Mouse (Mus musculus) intestine, postnatal 0 days (tissue): ENCODE data around the gene Tcf15. TPM values are rescaled to one million over a fixed set of nuclear protein-coding genes. Genes with fewer than 3 reads are reported as not detected.

Source experiments
- ATAC-seq: fragments of 200-750 bp; cut with Nextera tagmentation; 2 replicates; pipeline ENCODE4 v1.8.0; 2017; ENCODE audit warnings: mild to moderate bottlenecking, moderate TSS enrichment, moderate library complexity
- H3K27ac ChIP-seq: fragments of 300-500 bp; sonication (generic); 2 replicates; pipeline ENCODE4 v1.5.1; 2014; ENCODE audit warnings: mild to moderate bottlenecking, low read depth, low read length, moderate library complexity
- H3K27me3 ChIP-seq: fragments of 300-500 bp; sonication (generic); replicated peaks from 2 replicates; pipeline ENCODE4 v1.6.1; 2014; ENCODE audit warnings: low read length, mixed read lengths; ENCODE audit not compliant: control insufficient read depth, insufficient read depth
- H3K36me3 ChIP-seq: fragments of 300-500 bp; sonication (generic); 2 replicates; pipeline ENCODE4 v1.6.1; 2014; ENCODE audit warnings: mild to moderate bottlenecking, moderate library complexity; ENCODE audit not compliant: control insufficient read depth, insufficient read depth
- H3K4me1 ChIP-seq: fragments of 300-500 bp; sonication (generic); replicated peaks from 2 replicates; pipeline ENCODE4 v1.6.1; 2014; ENCODE audit warnings: antibody characterized with exemption, low read length, mixed read lengths; ENCODE audit not compliant: control insufficient read depth, insufficient read depth
- H3K4me2 ChIP-seq: fragments of 300-500 bp; sonication (generic); replicated peaks from 2 replicates; pipeline ENCODE4 v1.6.1; 2014; ENCODE audit warnings: low read depth, mild to moderate bottlenecking, moderate library complexity
- H3K4me3 ChIP-seq: fragments of 300-500 bp; sonication (generic); 2 replicates; pipeline ENCODE4 v1.5.1; 2014; ENCODE audit warnings: low read depth, low read length
- H3K9ac ChIP-seq: fragments of 300-500 bp; sonication (generic); 2 replicates; pipeline ENCODE4 v1.6.1; 2014; ENCODE audit warnings: mild to moderate bottlenecking, low read depth, low read length
- H3K9me3 ChIP-seq: fragments of 300-500 bp; sonication (generic); 2 replicates; pipeline ENCODE4 v1.6.1; 2016; ENCODE audit warnings: mixed run types; ENCODE audit not compliant: control insufficient read depth
- CTCF ChIP-seq: sonication (generic); IDR thresholded peaks from 2 replicates; pipeline ENCODE4 v1.5.1; 2016; ENCODE audit warnings: low read depth, mild to moderate bottlenecking, control low read depth, antibody characterized with exemption, moderate library complexity
- WGBS: fragments of 180-500 bp; shearing (Covaris S2); extraction: QIAGEN DNeasy Blood & Tissue Kit; methylation state at CpG from one replicate; pipeline ENCODE4 v1.1.7; 2014; 5-methylcytosine and 5-hydroxymethylcytosine counted together
- polyA plus RNA-seq: library from polyadenylated mRNA; unstranded; fragments of >200 nt; fragmentation: Nextera tagmentation; extraction: Ambion mirVana; gene quantifications from 2 replicates; pipeline ENCODE4 v1.2.1, GENCODE M21; 2015

The Tcf15 gene
- polyA plus RNA-seq, 1 experiment from 2014 or later, result 3.2 TPM

GRCm38 (mm10) chr2:152169377-152169776, 26.0 kb downstream of the Tcf15 start:
- TF ChIP-seq CTCF, result no peak
- Histone ChIP-seq H3K27ac (no peak overlapping the region), H3K4me2 (no peak overlapping the region), H3K9me3 (no peaks in the 10 kb centered on the region), H3K4me3 (no peak overlapping the region), H3K9ac (no peak overlapping the region), H3K4me1 (no peaks in the 10 kb centered on the region), H3K27me3 (no peaks in the 10 kb centered on the region), H3K36me3 (no peaks in the 10 kb centered on the region)
- WGBS, result 97% methylated on average over 1 of the region's 1 CpGs
- no peak for ATAC-seq

GRCm38 (mm10) chr2:152174861-152175260, 31.5 kb downstream of the Tcf15 start:
- no peaks in the 10 kb centered on the region for H3K4me1 ChIP-seq
- H3K4me2 ChIP-seq, result no peak overlapping the region
- no peaks in the 10 kb centered on the region for H3K27me3 ChIP-seq
- 96% methylated on average over 3 of the region's 3 CpGs for WGBS
- no peak overlapping the region for H3K9ac ChIP-seq
- ATAC-seq, result no peak
- H3K36me3 ChIP-seq, result no peaks in the 10 kb centered on the region
- H3K27ac ChIP-seq, result no peak overlapping the region
- no peak for TF ChIP-seq CTCF
- no peak overlapping the region for H3K4me3 ChIP-seq
- no peaks in the 10 kb centered on the region for H3K9me3 ChIP-seq

GRCm38 (mm10) chr2:152176659-152177058, 33.3 kb downstream of the Tcf15 start:
- Histone ChIP-seq H3K27ac (no peak overlapping the region; the same call in 1 of the 2 replicates), H3K36me3 (no peaks in the 10 kb centered on the region), H3K4me2 (no peak overlapping the region), H3K4me3 (no peak overlapping the region), H3K27me3 (no peaks in the 10 kb centered on the region), H3K9me3 (no peaks in the 10 kb centered on the region), H3K9ac (no peak overlapping the region), H3K4me1 (no peaks in the 10 kb centered on the region)
- no peak for ATAC-seq
- WGBS, result 83% methylated on average over 6 of the region's 6 CpGs
- no peak for TF ChIP-seq CTCF

GRCm38 (mm10) chr2:152177162-152177805, 33.9 kb downstream of the Tcf15 start:
- TF ChIP-seq CTCF, result no peak
- no peak overlapping the region for H3K4me3 ChIP-seq
- H3K9ac ChIP-seq, result no peak overlapping the region
- H3K4me1 ChIP-seq, result no peaks in the 10 kb centered on the region
- no peaks in the 10 kb centered on the region for H3K9me3 ChIP-seq
- no peak overlapping the region; the same call in 1 of the 2 replicates for H3K27ac ChIP-seq
- 15% methylated on average over 24 of the region's 24 CpGs for WGBS
- H3K27me3 ChIP-seq, result no peaks in the 10 kb centered on the region
- ATAC-seq, result peak; percentile 53; the same call in 1 of the 2 replicates
- H3K36me3 ChIP-seq, result no peaks in the 10 kb centered on the region
- H3K4me2 ChIP-seq, result peak overlapping the region; percentile 52

- Histone ChIP-seq H3K9ac (no peak overlapping the region), H3K27ac (no peak overlapping the region), H3K36me3 (no peaks in the 10 kb centered on the region), H3K4me1 (no peaks in the 10 kb centered on the region), H3K4me3 (no peak overlapping the region), H3K27me3 (no peaks in the 10 kb centered on the region), H3K9me3 (no peaks in the 10 kb centered on the region), H3K4me2 (no peak overlapping the region; the same call in 1 of the 2 replicates)
- 74% methylated on average over 6 of the region's 6 CpGs for WGBS
- no peak for ATAC-seq
- TF ChIP-seq CTCF, result no peak
These were observed 34.4 kb downstream of the Tcf15 start for GRCm38 (mm10) chr2:152177806-152178170.

- H3K4me3 ChIP-seq, result no peak overlapping the region
- no peak for ATAC-seq
- H3K9ac ChIP-seq, result no peak overlapping the region
- TF ChIP-seq CTCF, result no peak
- no peaks in the 10 kb centered on the region for H3K9me3 ChIP-seq
- 76% methylated on average over 3 of the region's 3 CpGs for WGBS
- H3K4me2 ChIP-seq, result no peak overlapping the region
- H3K27me3 ChIP-seq, result no peaks in the 10 kb centered on the region
- H3K36me3 ChIP-seq, result no peaks in the 10 kb centered on the region
- no peak overlapping the region for H3K27ac ChIP-seq
- no peaks in the 10 kb centered on the region for H3K4me1 ChIP-seq
These were observed 35.0 kb downstream of the Tcf15 start for GRCm38 (mm10) chr2:152178345-152178744.
